Mouse (Mus musculus) adrenal gland, postnatal 36 days (tissue): ENCODE measurements at regions not wholly inside any gene's neighbourhood (a gene's known extent, or its start where the extent isn't known, plus 50 kb on each side); places are given as distances from the start of the nearest gene placed in this dataset.

Experiments used
- DNase-seq, 2 experiments: peaks; one replicate each; pipeline ENCODE4 v3.0.0; 2021; ENCODE audit warnings: mixed read lengths in 1 of 2

DNA sequence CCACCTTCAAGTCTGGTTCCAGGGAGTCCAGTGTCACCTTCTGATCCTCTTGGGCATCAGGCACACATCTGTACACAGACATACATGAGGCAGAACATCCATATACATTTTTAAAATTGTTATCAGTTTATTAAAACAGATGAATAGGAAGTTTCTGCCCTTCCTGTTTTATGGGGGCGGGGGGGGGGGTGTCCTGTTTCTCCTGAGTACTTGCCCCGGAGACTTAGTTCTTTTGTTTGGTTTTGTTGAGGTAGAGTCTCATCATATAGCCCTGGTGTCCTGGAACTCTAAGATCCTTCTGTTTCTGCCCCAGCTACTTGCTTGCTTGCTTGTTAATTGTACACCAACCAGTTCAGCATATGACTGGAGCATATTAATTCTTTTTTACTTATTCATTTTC is 85.0 kb upstream of the Xpo1 start:
- no peak for DNase-seq

DNA sequence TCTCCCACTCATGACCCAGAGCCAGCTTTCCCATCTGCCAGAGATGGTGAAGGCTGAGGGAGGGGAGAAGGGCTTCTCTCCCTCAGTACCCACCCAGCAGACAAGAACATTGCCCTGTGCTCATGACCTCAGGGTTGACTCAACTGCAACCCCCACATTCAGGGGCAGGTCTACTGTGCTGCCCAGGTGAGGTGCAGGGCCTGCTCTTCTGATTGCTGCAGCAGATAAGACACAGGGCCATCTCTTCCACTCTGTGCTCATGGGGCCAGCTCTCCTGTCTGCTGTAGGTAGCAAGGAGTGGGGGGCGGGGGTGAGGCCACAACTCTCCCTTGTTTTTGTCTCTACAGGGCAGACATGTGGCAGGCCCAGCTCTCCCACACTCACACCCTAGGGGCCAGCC is 84.1 kb upstream of the Xpo1 start:
- DNase-seq = no peak

DNA sequence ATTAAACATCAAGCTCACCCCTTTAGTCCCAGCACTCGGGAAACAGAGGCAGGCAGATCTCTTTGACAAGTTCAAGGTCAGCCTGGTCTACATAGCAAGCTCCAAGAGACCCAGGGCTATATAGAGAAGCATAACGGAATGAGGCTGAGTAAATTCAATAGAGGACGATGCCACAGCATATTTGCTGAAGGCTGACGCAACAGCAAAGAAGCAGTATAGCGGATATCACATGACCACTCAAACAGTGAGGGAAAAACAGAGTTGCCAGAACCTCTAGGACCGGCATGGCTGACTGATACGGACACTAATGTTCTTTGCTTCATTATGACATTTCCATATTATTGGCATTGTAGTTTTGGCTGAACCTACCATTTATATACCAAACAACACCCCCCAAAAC is 74.2 kb upstream of the Xpo1 start:
- no peak for DNase-seq

DNA sequence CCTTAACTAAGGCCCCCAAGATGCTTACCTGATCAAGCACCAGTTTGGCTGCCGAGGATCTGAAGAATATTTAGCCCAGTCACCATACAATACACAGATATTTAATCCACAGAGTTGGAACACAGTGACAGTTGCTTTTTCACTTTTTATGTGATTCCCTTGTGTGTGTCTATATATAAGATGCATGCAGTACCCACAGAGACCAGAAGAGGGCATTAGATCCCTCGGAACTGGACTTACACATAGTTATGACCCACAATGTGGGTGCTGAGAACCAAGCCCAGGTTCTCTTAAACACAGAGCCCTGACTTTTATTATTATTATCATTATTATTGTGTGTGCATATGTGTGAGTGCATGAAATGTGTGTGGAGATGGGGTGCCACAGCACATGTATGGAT is 70.6 kb upstream of the Xpo1 start:
- no peak for DNase-seq

DNA sequence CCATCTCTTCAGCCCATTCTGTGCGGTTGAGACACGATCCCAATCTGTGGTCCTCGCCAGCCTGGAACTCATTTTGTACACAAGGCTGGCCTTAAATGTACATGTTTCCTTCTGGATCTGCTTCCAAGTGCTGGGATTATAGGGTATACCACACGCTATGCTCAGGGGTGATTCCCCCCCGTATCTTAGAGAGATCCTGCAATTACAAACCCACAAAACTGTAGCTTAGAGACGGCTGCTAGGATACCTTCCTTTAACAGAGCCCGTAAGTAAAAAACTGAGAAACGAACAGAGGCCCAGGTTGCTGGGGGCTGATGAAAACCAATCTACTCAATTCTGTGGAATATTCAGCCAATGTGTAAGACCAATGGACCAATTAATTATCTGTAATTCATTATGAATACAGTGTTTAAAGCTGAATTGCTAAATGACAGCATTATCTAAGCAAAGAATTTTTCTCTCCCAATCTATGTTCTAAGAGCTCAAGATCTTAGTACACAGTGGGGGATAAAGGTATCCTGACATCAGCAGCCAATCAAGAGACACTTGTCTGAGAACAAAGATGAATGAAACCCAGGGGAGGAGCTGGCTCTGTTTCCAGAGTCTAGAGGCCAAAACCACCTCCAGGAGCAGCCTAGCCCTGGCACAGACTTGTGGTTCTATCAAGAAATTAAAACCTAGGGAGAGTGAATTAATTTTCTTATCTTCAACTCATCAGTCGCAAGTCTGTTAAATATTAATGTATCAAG is 54.0 kb upstream of the Xpo1 start:
- DNase-seq = no peak

DNA sequence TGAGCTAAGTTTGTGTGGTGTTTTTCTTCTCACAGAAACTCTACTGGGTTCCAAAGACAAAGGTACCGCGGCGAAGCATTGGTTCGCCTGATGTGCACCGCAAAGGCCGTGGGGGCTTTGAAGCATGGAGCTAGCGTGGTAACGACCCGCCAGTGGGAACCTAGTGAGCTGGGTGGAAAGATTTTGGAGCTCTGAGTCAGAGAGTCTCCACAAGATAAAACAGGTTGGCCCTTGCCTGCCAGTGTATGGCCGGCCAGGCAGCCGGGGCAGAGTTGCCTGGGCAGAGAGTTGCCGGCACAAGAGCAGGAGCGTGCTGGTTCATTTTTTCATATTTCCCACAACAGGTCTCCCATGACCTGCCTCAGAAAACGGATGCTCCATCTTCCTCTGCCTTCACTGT is 52.3 kb upstream of the Xpo1 start:
- DNase-seq = no peak

DNA sequence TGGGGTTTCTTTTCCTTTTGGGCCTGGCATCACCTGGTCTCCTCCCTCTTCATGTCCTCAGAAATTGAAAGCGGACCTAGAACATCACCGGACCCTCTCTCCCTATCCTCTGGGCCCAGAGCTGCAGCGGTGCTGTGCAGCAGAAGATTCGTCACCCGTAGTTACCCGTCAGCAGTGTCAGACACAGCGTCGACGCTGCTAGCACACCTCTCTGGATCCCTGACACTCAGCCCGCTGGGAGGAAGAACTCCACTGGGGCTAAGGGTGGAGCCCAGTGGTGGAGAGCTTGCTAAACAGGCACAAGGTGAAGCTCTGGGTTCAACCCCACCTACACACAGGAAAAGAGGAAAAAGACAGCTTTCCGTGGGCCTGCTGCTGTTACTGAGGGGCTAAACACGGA is 51.8 kb upstream of the Xpo1 start:
- DNase-seq = no peak
